Mouse (Mus musculus): Measurements from ENCODE around the gene Crat. TPM values are rescaled to one million over a fixed set of nuclear protein-coding genes. Genes with fewer than 3 reads are reported as not detected.

Crat gene
- total and polyA plus RNA-seq, 3 experiments = 16.1 to 44.4 (median 34.2) TPM

- peaks cover 100% of the 10 kb centered on the region for H3K36me3 ChIP-seq (replicated peaks)
- H3K27me3 ChIP-seq (ENCODE audit: insufficient read depth, low read length) = no peaks in the 10 kb centered on the region; the same call in 1 of the 2 replicates
- H3K9me3 ChIP-seq (replicated peaks) = no peaks in the 10 kb centered on the region
- H3K4me3 ChIP-seq (ENCODE audit: low read depth, low read length) = no peak overlapping the region
- no peak for DNase-seq (ENCODE audit: low spot score)
- peaks cover 33% of the 10 kb centered on the region for H3K4me1 ChIP-seq (ENCODE audit: insufficient read depth, low read depth, low read length)
- TF ChIP-seq GATA2 (IDR thresholded peaks at IDR 0.05; ENCODE audit: borderline replicate concordance, low read depth, low read length) = no peak
- no peak for TF ChIP-seq POLR2AphosphoS5 (IDR thresholded peaks at IDR 0.05; ENCODE audit: insufficient replicate concordance, low read depth, low read length)
- no peak for TF ChIP-seq CTCF (IDR thresholded peaks at IDR 0.05; ENCODE audit: low read depth, low read length)
- TF ChIP-seq TAL1 (conservative IDR thresholded peaks at IDR 0.05; ENCODE audit: low read depth, low read length) = no peak
- TF ChIP-seq GATA1 (IDR thresholded peaks at IDR 0.05; ENCODE audit: borderline replicate concordance, low read length) = no peak
- no peak for ATAC-seq (ENCODE audit: extremely low read depth, insufficient number of reproducible peaks, low FRiP score, poor library complexity, severe bottlenecking)
These were observed 26.2 kb upstream of the Crat start for GRCm38 (mm10) chr2:30441518-30442497.

- Histone ChIP-seq H3K4me1 (ENCODE audit: insufficient read depth, low read depth, low read length) (peaks cover 36% of the 10 kb centered on the region), H3K27me3 (ENCODE audit: insufficient read depth, low read length) (no peaks in the 10 kb centered on the region; the same call in 1 of the 2 replicates), H3K36me3 (replicated peaks) (peaks cover 100% of the 10 kb centered on the region), H3K9me3 (replicated peaks) (no peaks in the 10 kb centered on the region), H3K4me3 (ENCODE audit: low read depth, low read length) (no peak overlapping the region)
- DNase-seq (ENCODE audit: low spot score) (peak; percentile 77), ATAC-seq (ENCODE audit: extremely low read depth, insufficient number of reproducible peaks, low FRiP score, poor library complexity, severe bottlenecking) (no peak)
- TF ChIP-seq CTCF (IDR thresholded peaks at IDR 0.05; ENCODE audit: low read depth, low read length) (peak; percentile 71), POLR2AphosphoS5 (IDR thresholded peaks at IDR 0.05; ENCODE audit: insufficient replicate concordance, low read depth, low read length) (no peak), GATA1 (IDR thresholded peaks at IDR 0.05; ENCODE audit: borderline replicate concordance, low read length) (no peak), GATA2 (IDR thresholded peaks at IDR 0.05; ENCODE audit: borderline replicate concordance, low read depth, low read length) (no peak)
These were observed 25.3 kb upstream of the Crat start for GRCm38 (mm10) chr2:30440701-30441517.

- Histone ChIP-seq H3K9me3 (replicated peaks) (no peaks in the 10 kb centered on the region), H3K4me1 (ENCODE audit: insufficient read depth, low read depth, low read length) (peaks cover 43% of the 10 kb centered on the region), H3K36me3 (replicated peaks) (peaks cover 100% of the 10 kb centered on the region), H3K4me3 (ENCODE audit: low read depth, low read length) (no peak overlapping the region), H3K27me3 (ENCODE audit: insufficient read depth, low read length) (no peaks in the 10 kb centered on the region; the same call in 1 of the 2 replicates)
- DNase-seq (ENCODE audit: low spot score) (no peak), ATAC-seq (ENCODE audit: extremely low read depth, insufficient number of reproducible peaks, low FRiP score, poor library complexity, severe bottlenecking) (no peak)
- no peak for TF ChIP-seq TAL1 (conservative IDR thresholded peaks at IDR 0.05; ENCODE audit: low read depth, low read length)
These were observed 24.6 kb upstream of the Crat start for GRCm38 (mm10) chr2:30440211-30440700.

DNA sequence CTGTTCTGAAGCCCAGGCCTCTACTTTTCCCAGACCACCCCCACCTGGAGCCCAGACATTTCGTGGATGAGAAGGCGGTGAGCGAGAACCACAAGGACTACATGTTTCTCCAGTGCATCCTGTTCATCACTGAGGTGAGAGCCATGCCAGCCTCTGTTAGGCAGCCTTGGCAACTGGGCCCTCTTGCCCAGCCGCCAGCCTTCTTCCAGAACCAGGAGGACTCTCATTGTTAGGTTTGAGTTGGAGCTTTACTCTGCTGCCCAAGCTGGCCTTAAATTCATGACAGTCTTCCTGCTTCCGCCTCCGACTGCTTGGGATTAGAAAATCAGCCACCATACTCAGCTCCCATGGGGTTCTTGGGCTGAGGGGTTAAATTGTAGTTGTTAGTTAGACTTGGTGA lies 24.0 kb upstream of the Crat start:
- Histone ChIP-seq H3K9me3 (replicated peaks) (no peaks in the 10 kb centered on the region), H3K4me1 (ENCODE audit: insufficient read depth, low read depth, low read length) (peaks cover 49% of the 10 kb centered on the region), H3K36me3 (replicated peaks) (peaks cover 100% of the 10 kb centered on the region), H3K4me3 (ENCODE audit: low read depth, low read length) (no peak overlapping the region), H3K27me3 (ENCODE audit: insufficient read depth, low read length) (no peaks in the 10 kb centered on the region; the same call in 1 of the 2 replicates)
- DNase-seq (ENCODE audit: low spot score) = no peak
- no peak for ATAC-seq (ENCODE audit: extremely low read depth, insufficient number of reproducible peaks, low FRiP score, poor library complexity, severe bottlenecking)
- TF ChIP-seq TAL1 (conservative IDR thresholded peaks at IDR 0.05; ENCODE audit: low read depth, low read length) (no peak), POLR2AphosphoS5 (IDR thresholded peaks at IDR 0.05; ENCODE audit: insufficient replicate concordance, low read depth, low read length) (no peak), GATA1 (IDR thresholded peaks at IDR 0.05; ENCODE audit: borderline replicate concordance, low read length) (no peak), CTCF (IDR thresholded peaks at IDR 0.05; ENCODE audit: low read depth, low read length) (no peak)

DNA sequence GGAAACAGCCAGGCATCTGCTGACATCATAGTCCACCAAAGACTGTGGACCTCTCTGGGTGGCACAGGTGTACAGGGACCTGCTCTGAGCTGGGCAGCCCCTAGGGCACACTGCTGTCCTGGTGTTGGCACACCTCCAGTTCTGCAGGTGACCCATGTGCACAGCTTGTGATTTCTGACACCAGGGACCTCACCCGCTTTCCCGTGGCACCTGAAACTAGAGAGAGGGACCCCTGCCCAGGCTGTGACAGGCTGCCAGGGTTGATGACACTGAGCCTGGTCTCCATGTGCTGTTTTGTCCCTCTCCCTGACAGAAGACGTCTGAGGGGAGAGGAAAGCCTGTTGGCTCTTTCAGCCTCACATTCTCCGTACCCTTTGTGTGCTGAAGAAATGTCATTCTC lies 22.2 kb upstream of the Crat start:
- DNase-seq (ENCODE audit: low spot score) (no peak), ATAC-seq (ENCODE audit: extremely low read depth, insufficient number of reproducible peaks, low FRiP score, poor library complexity, severe bottlenecking) (no peak)
- peaks cover 62% of the 10 kb centered on the region for H3K4me1 ChIP-seq (ENCODE audit: insufficient read depth, low read depth, low read length)
- H3K9me3 ChIP-seq (replicated peaks) = no peaks in the 10 kb centered on the region
- TF ChIP-seq POLR2AphosphoS5 (IDR thresholded peaks at IDR 0.05; ENCODE audit: insufficient replicate concordance, low read depth, low read length) = no peak
- no peak for TF ChIP-seq GATA2 (IDR thresholded peaks at IDR 0.05; ENCODE audit: borderline replicate concordance, low read depth, low read length)
- TF ChIP-seq TAL1 (conservative IDR thresholded peaks at IDR 0.05; ENCODE audit: low read depth, low read length) = no peak
- TF ChIP-seq GATA1 (IDR thresholded peaks at IDR 0.05; ENCODE audit: borderline replicate concordance, low read length) = no peak
- no peak for TF ChIP-seq CTCF (IDR thresholded peaks at IDR 0.05; ENCODE audit: low read depth, low read length)
- H3K27me3 ChIP-seq (ENCODE audit: insufficient read depth, low read length) = no peaks in the 10 kb centered on the region; the same call in 1 of the 2 replicates
- H3K4me3 ChIP-seq (ENCODE audit: low read depth, low read length) = no peak overlapping the region
- H3K36me3 ChIP-seq (replicated peaks) = peaks cover 100% of the 10 kb centered on the region

DNA sequence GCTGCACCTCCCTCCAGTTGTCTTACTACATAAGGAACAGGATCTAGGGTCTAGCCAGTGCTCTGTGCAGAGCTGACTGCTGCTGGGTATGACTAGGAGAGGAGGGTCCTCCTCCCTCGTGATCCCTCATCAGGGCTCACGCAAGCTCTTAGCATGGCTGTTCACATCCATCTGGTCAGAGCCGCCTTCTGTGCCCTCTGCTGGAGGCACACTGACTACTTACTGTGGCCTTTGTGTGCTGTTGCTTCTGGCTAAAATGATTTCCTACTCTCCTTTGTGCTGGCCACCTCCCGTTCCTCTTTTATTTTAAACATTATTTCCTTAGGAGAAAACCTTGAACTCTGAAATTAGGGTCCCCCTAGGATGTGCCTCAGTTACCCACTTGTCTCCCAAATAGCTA lies 21.2 kb upstream of the Crat start:
- ATAC-seq (ENCODE audit: extremely low read depth, insufficient number of reproducible peaks, low FRiP score, poor library complexity, severe bottlenecking) = no peak
- H3K4me1 ChIP-seq (ENCODE audit: insufficient read depth, low read depth, low read length) = peaks cover 62% of the 10 kb centered on the region
- no peak overlapping the region for H3K4me3 ChIP-seq (ENCODE audit: low read depth, low read length)
- peaks cover 100% of the 10 kb centered on the region for H3K36me3 ChIP-seq (replicated peaks)
- TF ChIP-seq GATA2 (IDR thresholded peaks at IDR 0.05; ENCODE audit: borderline replicate concordance, low read depth, low read length) (no peak), CTCF (IDR thresholded peaks at IDR 0.05; ENCODE audit: low read depth, low read length) (no peak), POLR2AphosphoS5 (IDR thresholded peaks at IDR 0.05; ENCODE audit: insufficient replicate concordance, low read depth, low read length) (no peak), GATA1 (IDR thresholded peaks at IDR 0.05; ENCODE audit: borderline replicate concordance, low read length) (no peak), TAL1 (conservative IDR thresholded peaks at IDR 0.05; ENCODE audit: low read depth, low read length) (no peak)
- DNase-seq (ENCODE audit: low spot score) = no peak
- no peaks in the 10 kb centered on the region; the same call in 1 of the 2 replicates for H3K27me3 ChIP-seq (ENCODE audit: insufficient read depth, low read length)
- no peaks in the 10 kb centered on the region for H3K9me3 ChIP-seq (replicated peaks)
